Mouse (Mus musculus): ENCODE measurements at regions not wholly inside any gene's neighbourhood (a gene's known extent, or its start where the extent isn't known, plus 50 kb on each side); places are given as distances from the start of the nearest gene placed in this dataset.

GRCm38 (mm10) chr6:140368354-140369069, 55.3 kb upstream of the Plekha5 start:
- DNase-seq (ENCODE audit: low spot score in 2 of 2) = no peak

GRCm38 (mm10) chr6:140367303-140367702, 56.6 kb upstream of the Plekha5 start:
- no peak for DNase-seq (ENCODE audit: low spot score in 2 of 2)

GRCm38 (mm10) chr6:140366791-140367190, 57.1 kb upstream of the Plekha5 start:
- DNase-seq (ENCODE audit: low spot score in 2 of 2) = no peak

GRCm38 (mm10) chr6:140360996-140361395, 62.9 kb upstream of the Plekha5 start:
- DNase-seq (ENCODE audit: low spot score in 2 of 2) = peak; percentile 8 to 16

GRCm38 (mm10) chr6:140357901-140358300, 66.0 kb upstream of the Plekha5 start:
- no peak for DNase-seq (ENCODE audit: low spot score in 2 of 2)

GRCm38 (mm10) chr6:140357300-140357699, 66.6 kb upstream of the Plekha5 start:
- no peak for DNase-seq (ENCODE audit: low spot score in 2 of 2)

- no peak for DNase-seq (ENCODE audit: low spot score in 2 of 2)
Observed at GRCm38 (mm10) chr6:140354082-140354481, 69.8 kb upstream of the Plekha5 start.

GRCm38 (mm10) chr6:140353610-140354009, 70.2 kb upstream of the Plekha5 start:
- DNase-seq (ENCODE audit: low spot score in 2 of 2) = no peak

- DNase-seq (ENCODE audit: low spot score in 2 of 2) = no peak
Observed at GRCm38 (mm10) chr6:140351365-140352095, 72.3 kb upstream of the Plekha5 start.

- DNase-seq (ENCODE audit: low spot score in 2 of 2) = no peak
Observed at GRCm38 (mm10) chr6:140348578-140348977, 75.3 kb upstream of the Plekha5 start.

GRCm38 (mm10) chr6:140346929-140347328, 76.9 kb upstream of the Plekha5 start:
- DNase-seq (ENCODE audit: low spot score in 2 of 2) = no peak

GRCm38 (mm10) chr6:140343638-140344037, 80.2 kb upstream of the Plekha5 start:
- no peak for DNase-seq (ENCODE audit: low spot score in 2 of 2)

GRCm38 (mm10) chr6:140342881-140343280, 81.0 kb upstream of the Plekha5 start:
- no peak for DNase-seq (ENCODE audit: low spot score in 2 of 2)

- DNase-seq (ENCODE audit: low spot score in 2 of 2) = no peak
Observed at GRCm38 (mm10) chr6:140339731-140340130, 84.1 kb upstream of the Plekha5 start.

GRCm38 (mm10) chr6:140337897-140338749, 85.7 kb upstream of the Plekha5 start:
- DNase-seq (ENCODE audit: low spot score in 2 of 2) = no peak

GRCm38 (mm10) chr6:140337083-140337491, 86.8 kb upstream of the Plekha5 start:
- no peak for DNase-seq (ENCODE audit: low spot score in 2 of 2)

- DNase-seq (ENCODE audit: low spot score in 2 of 2) = no peak
Observed at GRCm38 (mm10) chr6:140336414-140336941, 87.4 kb upstream of the Plekha5 start.

- no peak for DNase-seq (ENCODE audit: low spot score in 2 of 2)
Observed at GRCm38 (mm10) chr6:140333397-140333796, 90.5 kb upstream of the Plekha5 start.

- DNase-seq (ENCODE audit: low spot score in 2 of 2) = no peak
Observed at GRCm38 (mm10) chr6:140308641-140309040, 115.2 kb upstream of the Plekha5 start.

GRCm38 (mm10) chr6:140306811-140307558, 116.9 kb upstream of the Plekha5 start:
- DNase-seq (ENCODE audit: low spot score in 2 of 2) = no peak

- no peak for DNase-seq (ENCODE audit: low spot score in 2 of 2)
Observed at GRCm38 (mm10) chr6:140304105-140304504, 119.7 kb upstream of the Plekha5 start.

Measured in frontal cortex, postnatal 25 days (tissue).